Mouse (Mus musculus): ENCODE data around the gene Rilp. TPM values are rescaled to one million over a fixed set of nuclear protein-coding genes. Genes with fewer than 3 reads are reported as not detected.

The Rilp gene
- total and polyA plus RNA-seq, 2 experiments from 2014 or later, result 6.9 to 7.0 TPM

GRCm38 (mm10) chr11:75467512-75468215, 42.2 kb upstream of the Rilp start:
- ATAC-seq (ENCODE audit: low FRiP score) (peak; percentile 34; the same call in 1 of the 2 replicates), DNase-seq (ENCODE audit: low spot score) (no peak)
- peak overlapping the region; percentile 16; the same call in 1 of the 2 replicates for H3K4me3 ChIP-seq (ENCODE audit: low read depth, low read length)
- H3K4me2 ChIP-seq (ENCODE audit: low read depth, low read length, poor library complexity, severe bottlenecking), result peak overlapping the region; percentile 40
- H3K36me3 ChIP-seq (ENCODE audit: insufficient read depth, low read length), result peaks cover 16% of the 10 kb centered on the region
- no peaks in the 10 kb centered on the region for H3K27me3 ChIP-seq (ENCODE audit: insufficient read depth, low read length)
- H3K9me3 ChIP-seq (ENCODE audit: low read length), result no peaks in the 10 kb centered on the region
- WGBS, result 17% methylated on average over 19 of the region's 19 CpGs
- peak overlapping the region; percentile 24; the same call in 1 of the 2 replicates for H3K9ac ChIP-seq (replicated peaks; ENCODE audit: low read length, poor library complexity, severe bottlenecking)
- no peak overlapping the region for H3K27ac ChIP-seq (ENCODE audit: low read depth, low read length)
- no peaks in the 10 kb centered on the region for H3K4me1 ChIP-seq (ENCODE audit: insufficient read depth, low read length)
- no peak for TF ChIP-seq CTCF (IDR thresholded peaks at IDR 0.05)

- Histone ChIP-seq H3K4me3 (ENCODE audit: low read depth, low read length) (peak overlapping the region; percentile 16; the same call in 1 of the 2 replicates), H3K4me1 (ENCODE audit: insufficient read depth, low read length) (no peaks in the 10 kb centered on the region), H3K9ac (replicated peaks; ENCODE audit: low read length, poor library complexity, severe bottlenecking) (no peak overlapping the region; the same call in 1 of the 2 replicates), H3K36me3 (ENCODE audit: insufficient read depth, low read length) (peaks cover 16% of the 10 kb centered on the region), H3K27ac (ENCODE audit: low read depth, low read length) (no peak overlapping the region), H3K9me3 (ENCODE audit: low read length) (no peaks in the 10 kb centered on the region), H3K27me3 (ENCODE audit: insufficient read depth, low read length) (no peaks in the 10 kb centered on the region), H3K4me2 (ENCODE audit: low read depth, low read length, poor library complexity, severe bottlenecking) (peak overlapping the region; percentile 40)
- TF ChIP-seq CTCF (IDR thresholded peaks at IDR 0.05), result no peak
- DNase-seq (ENCODE audit: low spot score) (no peak), ATAC-seq (ENCODE audit: low FRiP score) (no peak)
- WGBS, result 71% methylated on average over 7 of the region's 7 CpGs
Measured at GRCm38 (mm10) chr11:75468410-75468809, 41.5 kb upstream of the Rilp start.

GRCm38 (mm10) chr11:75469261-75469660, 40.6 kb upstream of the Rilp start:
- H3K36me3 ChIP-seq (ENCODE audit: insufficient read depth, low read length), result peaks cover 14% of the 10 kb centered on the region
- TF ChIP-seq CTCF (IDR thresholded peaks at IDR 0.05), result no peak
- no peaks in the 10 kb centered on the region for H3K9me3 ChIP-seq (ENCODE audit: low read length)
- no peak overlapping the region for H3K4me2 ChIP-seq (ENCODE audit: low read depth, low read length, poor library complexity, severe bottlenecking)
- no peak overlapping the region for H3K27ac ChIP-seq (ENCODE audit: low read depth, low read length)
- no peaks in the 10 kb centered on the region for H3K4me1 ChIP-seq (ENCODE audit: insufficient read depth, low read length)
- no peaks in the 10 kb centered on the region for H3K27me3 ChIP-seq (ENCODE audit: insufficient read depth, low read length)
- ATAC-seq (ENCODE audit: low FRiP score) (no peak), DNase-seq (ENCODE audit: low spot score) (no peak)
- no peak overlapping the region for H3K4me3 ChIP-seq (ENCODE audit: low read depth, low read length)
- WGBS, result 95% methylated on average over 4 of the region's 4 CpGs
- H3K9ac ChIP-seq (replicated peaks; ENCODE audit: low read length, poor library complexity, severe bottlenecking), result no peak overlapping the region

- Histone ChIP-seq H3K9ac (replicated peaks; ENCODE audit: low read length, poor library complexity, severe bottlenecking) (no peak overlapping the region), H3K4me3 (ENCODE audit: low read depth, low read length) (no peak overlapping the region), H3K27me3 (ENCODE audit: insufficient read depth, low read length) (no peaks in the 10 kb centered on the region), H3K27ac (ENCODE audit: low read depth, low read length) (no peak overlapping the region), H3K36me3 (ENCODE audit: insufficient read depth, low read length) (peaks cover 3% of the 10 kb centered on the region; the same call in 1 of the 2 replicates), H3K4me1 (ENCODE audit: insufficient read depth, low read length) (no peaks in the 10 kb centered on the region), H3K9me3 (ENCODE audit: low read length) (no peaks in the 10 kb centered on the region), H3K4me2 (ENCODE audit: low read depth, low read length, poor library complexity, severe bottlenecking) (no peak overlapping the region)
- TF ChIP-seq CTCF (IDR thresholded peaks at IDR 0.05), result no peak
- WGBS, result 88% methylated on average over 3 of the region's 3 CpGs
- no peak for DNase-seq (ENCODE audit: low spot score)
- ATAC-seq (ENCODE audit: low FRiP score), result no peak
Measured at GRCm38 (mm10) chr11:75470675-75471074, 39.2 kb upstream of the Rilp start.

GRCm38 (mm10) chr11:75472469-75473081, 37.3 kb upstream of the Rilp start:
- Histone ChIP-seq H3K4me3 (ENCODE audit: low read depth, low read length) (no peak overlapping the region), H3K4me2 (ENCODE audit: low read depth, low read length, poor library complexity, severe bottlenecking) (no peak overlapping the region), H3K36me3 (ENCODE audit: insufficient read depth, low read length) (no peaks in the 10 kb centered on the region), H3K27me3 (ENCODE audit: insufficient read depth, low read length) (no peaks in the 10 kb centered on the region), H3K9ac (replicated peaks; ENCODE audit: low read length, poor library complexity, severe bottlenecking) (no peak overlapping the region), H3K9me3 (ENCODE audit: low read length) (no peaks in the 10 kb centered on the region), H3K4me1 (ENCODE audit: insufficient read depth, low read length) (no peaks in the 10 kb centered on the region), H3K27ac (ENCODE audit: low read depth, low read length) (no peak overlapping the region)
- 83% methylated on average over 11 of the region's 11 CpGs for WGBS
- no peak for DNase-seq (ENCODE audit: low spot score)
- ATAC-seq (ENCODE audit: low FRiP score), result no peak
- TF ChIP-seq CTCF (IDR thresholded peaks at IDR 0.05), result no peak

- no peak overlapping the region for H3K4me2 ChIP-seq (ENCODE audit: low read depth, low read length, poor library complexity, severe bottlenecking)
- H3K27ac ChIP-seq (ENCODE audit: low read depth, low read length), result no peak overlapping the region
- 65% methylated on average over 7 of the region's 7 CpGs for WGBS
- DNase-seq (ENCODE audit: low spot score) (no peak), ATAC-seq (ENCODE audit: low FRiP score) (no peak)
- no peaks in the 10 kb centered on the region for H3K36me3 ChIP-seq (ENCODE audit: insufficient read depth, low read length)
- no peak for TF ChIP-seq CTCF (IDR thresholded peaks at IDR 0.05)
- H3K27me3 ChIP-seq (ENCODE audit: insufficient read depth, low read length), result no peaks in the 10 kb centered on the region
- no peaks in the 10 kb centered on the region for H3K9me3 ChIP-seq (ENCODE audit: low read length)
- no peak overlapping the region for H3K4me3 ChIP-seq (ENCODE audit: low read depth, low read length)
- no peaks in the 10 kb centered on the region for H3K4me1 ChIP-seq (ENCODE audit: insufficient read depth, low read length)
- no peak overlapping the region for H3K9ac ChIP-seq (replicated peaks; ENCODE audit: low read length, poor library complexity, severe bottlenecking)
Measured at GRCm38 (mm10) chr11:75473376-75473775, 36.5 kb upstream of the Rilp start.

All from midbrain, postnatal 0 days (tissue).